Mouse (Mus musculus) megakaryocyte, embryonic 14.5 days (primary cell): Measurements from ENCODE around the gene Crabp2. TPM values are rescaled to one million over a fixed set of nuclear protein-coding genes. Genes with fewer than 3 reads are reported as not detected.
"Not testable (repeated sequence)": the region's sequence is repeated elsewhere in the genome, so short reads cannot be mapped to it uniquely, and the experiment has no call there.

Experiments used
- H3K27me3 ChIP-seq: replicated peaks from 2 replicates; pipeline ENCODE3; 2012; ENCODE audit warnings: inconsistent platforms
- H3K36me3 ChIP-seq: replicated peaks from 2 replicates; pipeline ENCODE3; 2012; ENCODE audit warnings: low read length, inconsistent platforms, mixed read lengths
- H3K4me1 ChIP-seq: 2 replicates; pipeline ENCODE4 v1.6.1; 2012; ENCODE audit warnings: inconsistent platforms
- H3K4me3 ChIP-seq: replicated peaks from 2 replicates; pipeline ENCODE3; 2012; ENCODE audit warnings: moderate library complexity, mild to moderate bottlenecking, inconsistent platforms
- H3K9me3 ChIP-seq: 2 replicates; pipeline ENCODE4 v1.6.1; 2012; ENCODE audit warnings: inconsistent platforms
- FLI1 ChIP-seq: IDR thresholded peaks from 2 replicates; pipeline ENCODE4 v1.6.1; 2012; ENCODE audit warnings: low read length, inconsistent platforms, mixed read lengths
- GATA1 ChIP-seq: IDR thresholded peaks from 3 replicates; pipeline ENCODE4 v1.6.1; 2012; ENCODE audit warnings: mixed read lengths, low read length, inconsistent platforms, borderline replicate concordance
- polyA plus RNA-seq: library from polyadenylated mRNA; stranded (reverse); fragments of >175 nt; gene quantifications from 2 replicates; pipeline ENCODE4 v1.2.3, GENCODE M21; 2012; ENCODE audit warnings: low replicate concordance; ENCODE audit not compliant: insufficient read depth

The Crabp2 gene
- polyA plus RNA-seq = 0.47 TPM in 1 of 2 replicates, not detected in the other

DNA sequence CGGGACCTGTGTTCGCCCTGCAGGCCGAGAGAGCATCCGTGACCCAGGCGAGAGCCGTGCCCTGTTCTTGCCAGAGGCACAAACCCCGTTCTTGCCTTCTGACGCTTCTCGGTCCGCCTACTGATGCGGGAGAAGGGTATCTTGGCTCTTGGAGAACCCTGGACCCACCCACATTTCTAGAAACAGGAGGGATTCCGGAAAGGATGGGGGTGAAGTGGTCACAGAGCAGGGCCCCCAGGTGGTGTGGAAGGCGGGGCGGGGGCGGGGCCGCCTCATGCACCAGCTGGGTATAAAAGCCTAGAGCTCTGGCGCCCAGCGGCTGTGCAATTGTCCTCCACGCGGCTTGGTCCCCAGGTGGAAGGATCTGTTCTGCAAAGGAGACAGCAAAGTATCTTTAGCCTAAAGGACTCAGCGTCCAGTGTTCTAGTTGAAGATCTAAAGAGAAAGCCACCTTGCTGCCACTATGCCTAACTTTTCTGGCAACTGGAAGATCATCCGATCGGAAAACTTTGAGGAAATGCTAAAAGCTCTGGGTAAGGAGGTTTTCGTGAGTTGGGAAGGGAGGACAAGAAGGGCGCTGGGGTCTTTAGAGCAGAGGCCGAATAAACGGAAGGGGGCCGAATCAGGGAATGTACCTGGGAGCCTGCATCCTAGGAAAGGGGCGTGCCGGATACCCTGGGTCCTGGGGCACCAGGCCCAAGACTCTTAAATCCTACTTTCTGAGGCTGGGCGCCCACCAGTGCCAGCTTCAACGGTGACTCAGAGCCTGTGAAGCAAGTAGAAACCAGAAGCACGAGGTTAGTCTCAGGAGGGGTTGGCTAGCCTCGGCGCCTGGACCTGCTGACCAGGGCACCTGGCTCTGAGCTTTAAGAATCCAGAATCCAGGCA lies at the start of gene Crabp2:
TSS of gene Crabp2 (plus strand) at position 289 of the 888 bp plus-strand sequence.
- peaks cover 62% of the 10 kb centered on the region for H3K4me1 ChIP-seq
- peak within 1 kb of the TSS; percentile 85 for H3K4me3 ChIP-seq
- TF ChIP-seq FLI1 (no peak), GATA1 (no peak)
- H3K9me3 ChIP-seq = no peaks in the 10 kb centered on the region
- H3K27me3 ChIP-seq = peaks cover 87% of the 10 kb centered on the region
- peaks cover 19% of the 10 kb centered on the region for H3K36me3 ChIP-seq

DNA sequence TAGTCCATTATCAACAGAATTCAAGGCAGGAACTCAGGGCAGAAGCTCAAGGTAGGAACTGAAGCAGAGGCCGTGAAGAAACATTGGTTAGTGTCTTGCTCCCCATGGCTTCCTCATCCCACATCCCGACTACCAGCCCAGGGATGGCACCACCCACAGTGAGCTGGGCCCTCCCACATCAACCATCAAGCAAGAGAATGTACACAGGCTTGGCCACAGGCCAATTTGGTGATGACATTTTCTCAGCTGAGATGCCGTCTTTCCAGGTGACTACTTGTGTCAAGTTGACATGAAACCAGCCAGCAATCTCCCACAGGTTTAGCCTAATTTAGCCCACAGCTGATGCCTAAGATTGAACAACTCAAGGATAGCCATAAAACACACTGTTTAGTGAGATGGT lies 49.2 kb upstream of the Crabp2 start:
- peaks cover 6% of the 10 kb centered on the region for H3K36me3 ChIP-seq

DNA sequence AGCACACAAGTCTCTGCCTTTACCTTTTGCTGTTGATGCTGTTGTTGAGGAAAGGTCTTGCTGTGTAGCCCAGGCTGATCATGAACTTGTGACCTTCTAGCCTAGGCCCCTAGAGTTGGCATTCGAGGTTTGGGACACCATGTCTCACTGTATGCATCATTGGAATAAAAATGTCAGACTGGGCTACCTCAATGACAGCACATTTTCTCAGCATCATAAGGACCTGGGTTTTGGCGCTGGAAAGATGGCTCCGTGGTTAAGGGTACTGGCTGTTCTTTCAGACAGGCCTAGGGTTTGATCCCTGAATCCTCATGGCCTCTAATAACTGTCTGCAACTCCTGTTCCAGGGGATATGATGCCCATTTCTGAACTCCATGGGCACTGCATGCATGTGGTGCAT lies 48.7 kb upstream of the Crabp2 start:
- H3K36me3 ChIP-seq = peaks cover 6% of the 10 kb centered on the region
- TF ChIP-seq FLI1 (no peak), GATA1 (no peak)

More for the DNA sequence above, 49.2 kb upstream of the Crabp2 start:
- Histone ChIP-seq H3K27me3 (no peaks in the 10 kb centered on the region), H3K9me3 (no peaks in the 10 kb centered on the region), H3K4me1 (peaks cover 59% of the 10 kb centered on the region), H3K4me3 (no peak overlapping the region)
- TF ChIP-seq FLI1 (no peak), GATA1 (no peak)

DNA sequence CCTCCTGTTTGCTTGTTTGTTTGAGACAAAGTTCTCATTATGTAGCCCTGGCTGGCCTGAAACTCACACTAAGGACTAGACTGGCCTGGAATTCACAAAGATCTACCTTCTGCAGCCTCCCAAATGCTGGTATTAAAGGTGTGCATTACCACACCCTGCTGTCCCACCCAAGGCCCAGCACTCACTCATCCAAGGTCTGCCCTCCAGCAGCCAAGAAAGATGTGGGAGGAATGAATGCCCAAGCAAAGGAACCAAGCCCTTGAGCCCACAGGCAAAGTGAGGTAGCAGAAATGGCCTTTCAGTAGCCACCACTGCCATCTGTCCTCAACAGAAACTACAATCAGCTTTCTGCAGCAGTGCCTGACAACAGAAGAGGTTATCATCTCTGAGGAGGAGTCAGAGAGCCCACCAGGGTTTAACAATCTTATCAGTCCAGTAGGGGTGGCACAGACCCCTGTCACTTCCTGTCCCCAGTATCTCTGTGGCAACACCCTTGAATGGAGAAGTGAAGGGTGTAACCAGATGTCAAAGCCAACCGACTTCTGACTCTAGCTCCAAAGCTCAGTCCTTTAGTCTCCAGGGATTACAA lies 47.3 kb upstream of the Crabp2 start:
- peak overlapping the region; percentile 88 for H3K4me3 ChIP-seq
- no peaks in the 10 kb centered on the region for H3K9me3 ChIP-seq
- peaks cover 6% of the 10 kb centered on the region for H3K36me3 ChIP-seq
- TF ChIP-seq GATA1 (peak; percentile 98), FLI1 (no peak)
- no peaks in the 10 kb centered on the region for H3K27me3 ChIP-seq
- peaks cover 57% of the 10 kb centered on the region for H3K4me1 ChIP-seq

More for the DNA sequence above, 48.7 kb upstream of the Crabp2 start:
- Histone ChIP-seq H3K27me3 (no peaks in the 10 kb centered on the region), H3K4me3 (no peak overlapping the region), H3K9me3 (no peaks in the 10 kb centered on the region), H3K4me1 (peaks cover 56% of the 10 kb centered on the region)

DNA sequence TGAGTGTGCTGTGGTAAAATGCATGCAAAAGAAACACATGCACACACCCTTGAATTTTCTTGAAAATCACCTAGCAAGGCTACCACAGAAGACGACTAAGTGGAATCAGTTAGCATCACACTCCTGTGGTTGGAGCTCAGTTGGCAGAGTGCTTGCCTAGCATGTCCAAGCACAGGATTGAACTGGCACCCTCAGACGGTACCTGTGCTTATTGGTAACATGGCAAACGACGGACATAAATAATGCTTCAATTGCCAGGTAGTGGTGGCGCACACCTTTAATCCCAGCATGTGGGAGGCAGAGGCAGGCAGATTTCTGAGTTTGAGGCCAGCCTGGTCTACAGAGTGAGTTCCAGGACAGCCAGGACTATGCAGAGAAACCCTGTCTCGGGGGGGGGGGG lies 46.5 kb upstream of the Crabp2 start:
- Histone ChIP-seq H3K4me1 (peaks cover 57% of the 10 kb centered on the region), H3K4me3 (peak overlapping the region; percentile 88)
- not testable (repeated sequence) for H3K27me3 ChIP-seq, H3K9me3 ChIP-seq, H3K36me3 ChIP-seq

DNA sequence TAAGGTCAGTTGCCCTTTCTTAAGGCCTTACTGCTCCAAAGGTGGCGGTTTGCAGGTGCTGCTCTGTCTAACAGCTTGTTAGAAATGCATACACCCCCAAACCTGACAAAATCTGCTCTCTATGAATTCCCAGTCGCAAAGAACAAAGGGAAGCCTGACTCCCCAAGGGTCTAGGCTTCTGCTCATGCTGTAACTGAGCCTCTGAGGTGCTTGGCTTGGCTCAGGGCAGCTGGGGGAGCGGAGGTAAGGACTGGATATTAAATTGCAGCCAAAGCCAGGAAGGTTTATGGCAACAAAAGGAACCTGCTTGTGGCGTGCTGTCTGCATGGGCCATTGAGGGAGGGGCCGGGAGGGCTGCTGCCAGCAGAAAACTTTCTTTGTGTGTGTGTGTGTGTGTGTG lies 44.6 kb upstream of the Crabp2 start:
- TF ChIP-seq FLI1 (no peak), GATA1 (no peak)
- Histone ChIP-seq H3K4me3 (no peak overlapping the region), H3K27me3 (no peaks in the 10 kb centered on the region), H3K9me3 (no peaks in the 10 kb centered on the region), H3K36me3 (peaks cover 6% of the 10 kb centered on the region), H3K4me1 (peaks cover 63% of the 10 kb centered on the region)

DNA sequence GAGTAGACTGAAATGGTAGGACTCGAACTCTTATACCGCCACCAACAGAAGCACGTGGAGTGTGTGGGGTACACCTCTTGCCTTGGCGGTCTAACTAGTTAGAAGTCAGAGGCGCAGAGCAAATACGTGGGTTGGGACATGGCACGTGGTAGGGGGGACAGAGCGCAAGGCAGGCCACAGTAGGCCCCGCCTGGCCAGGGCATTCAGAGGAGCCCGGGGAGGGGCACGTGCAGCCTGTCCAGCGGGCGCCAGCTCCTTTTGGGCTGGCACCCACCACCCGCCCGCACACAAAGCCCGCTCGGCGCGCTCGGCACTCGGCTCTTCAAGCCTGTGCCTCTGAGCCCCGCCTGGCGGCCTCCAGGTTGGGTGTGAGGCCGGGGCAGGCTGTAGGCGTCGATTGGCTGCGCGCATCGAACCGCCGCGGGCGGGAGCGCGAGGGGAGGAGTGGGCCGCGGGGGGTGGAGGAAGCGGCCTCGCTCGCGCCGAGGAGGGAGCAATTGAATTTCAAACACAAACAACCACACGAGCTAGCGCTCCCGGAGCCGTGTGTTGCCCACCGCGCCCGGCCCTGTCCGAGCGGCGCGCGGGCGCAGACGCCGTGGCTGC lies 42.5 kb upstream of the Crabp2 start, which contains the start of gene Hdgf:
TSS of gene Hdgf (plus strand) at position 442 of the 606 bp plus-strand sequence.
- TF ChIP-seq GATA1 = no peak
- TF ChIP-seq FLI1 = no peak
- Histone ChIP-seq H3K9me3 (no peaks in the 10 kb centered on the region), H3K27me3 (no peaks in the 10 kb centered on the region), H3K36me3 (peaks cover 4% of the 10 kb centered on the region), H3K4me3 (peak within 1 kb of the TSS; percentile 98), H3K4me1 (peaks cover 67% of the 10 kb centered on the region)

DNA sequence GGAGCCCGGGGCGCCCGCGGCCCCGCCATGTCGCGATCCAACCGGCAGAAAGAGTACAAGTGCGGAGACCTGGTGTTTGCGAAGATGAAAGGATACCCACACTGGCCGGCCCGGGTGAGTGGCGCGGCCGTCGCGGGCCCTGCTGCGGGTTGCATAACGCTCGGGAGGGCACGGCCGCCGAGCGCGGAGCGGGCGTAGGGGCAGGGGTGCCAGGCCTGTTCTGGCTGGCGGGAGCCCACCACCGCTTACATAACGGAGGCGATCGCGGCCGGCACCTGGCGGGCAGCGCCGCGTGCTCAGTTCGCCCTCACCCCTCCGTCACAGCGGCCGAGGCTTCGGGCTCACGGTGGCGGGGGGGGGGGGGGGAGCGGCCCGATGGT lies 41.9 kb upstream of the Crabp2 start:
- Histone ChIP-seq H3K27me3 (no peaks in the 10 kb centered on the region), H3K4me1 (peaks cover 67% of the 10 kb centered on the region), H3K36me3 (peaks cover 10% of the 10 kb centered on the region), H3K9me3 (no peaks in the 10 kb centered on the region), H3K4me3 (peak overlapping the region; percentile 98)
- TF ChIP-seq GATA1 (no peak), FLI1 (no peak)

DNA sequence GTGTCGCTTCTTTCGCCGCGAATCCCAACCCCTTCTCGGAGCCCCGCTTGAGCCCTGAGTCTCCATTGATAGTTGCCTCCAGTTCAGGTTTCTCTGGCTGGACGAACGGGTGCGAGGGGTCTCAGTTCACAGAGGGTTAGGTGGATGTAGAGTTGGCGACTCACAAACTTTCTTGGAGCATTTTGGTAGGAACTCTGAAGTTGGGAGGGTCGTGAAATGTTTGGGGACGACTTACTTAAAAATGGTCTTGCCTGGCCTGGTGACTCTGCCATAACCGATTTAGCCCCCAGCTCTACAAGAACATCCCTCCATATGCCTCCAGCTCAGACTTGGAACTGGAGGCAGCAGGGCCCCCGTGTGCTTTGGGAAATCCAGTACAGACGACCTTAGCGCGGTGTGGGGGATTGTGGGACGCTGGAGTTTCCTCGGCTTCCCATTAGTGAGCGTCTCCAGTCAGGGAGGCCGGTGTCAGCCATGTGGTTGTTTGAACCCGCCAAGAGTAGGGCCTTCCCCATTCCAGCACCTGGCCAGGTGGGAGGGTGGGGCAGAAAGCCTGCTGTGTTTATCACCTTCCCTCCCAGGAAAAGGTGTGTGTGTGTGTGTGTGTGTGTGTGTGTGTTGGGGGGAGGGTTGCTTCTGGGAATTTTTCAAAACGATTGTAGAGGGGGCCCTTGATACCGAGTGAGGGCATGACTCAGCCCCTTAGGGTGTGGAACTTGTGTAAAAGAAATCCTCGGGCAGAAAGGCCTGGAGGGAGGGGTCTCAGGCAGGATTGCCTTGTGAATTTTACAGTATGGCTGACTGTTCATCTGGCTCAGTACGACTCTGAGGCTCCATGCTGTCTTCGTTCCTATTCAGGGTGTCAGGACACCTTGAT lies 41.2 kb upstream of the Crabp2 start:
- H3K36me3 ChIP-seq = peaks cover 16% of the 10 kb centered on the region
- H3K27me3 ChIP-seq = no peaks in the 10 kb centered on the region
- H3K4me3 ChIP-seq = peak overlapping the region; percentile 98
- TF ChIP-seq GATA1 (no peak), FLI1 (no peak)
- no peaks in the 10 kb centered on the region for H3K9me3 ChIP-seq
- H3K4me1 ChIP-seq = peaks cover 67% of the 10 kb centered on the region
